In the genomic region with DNA sequence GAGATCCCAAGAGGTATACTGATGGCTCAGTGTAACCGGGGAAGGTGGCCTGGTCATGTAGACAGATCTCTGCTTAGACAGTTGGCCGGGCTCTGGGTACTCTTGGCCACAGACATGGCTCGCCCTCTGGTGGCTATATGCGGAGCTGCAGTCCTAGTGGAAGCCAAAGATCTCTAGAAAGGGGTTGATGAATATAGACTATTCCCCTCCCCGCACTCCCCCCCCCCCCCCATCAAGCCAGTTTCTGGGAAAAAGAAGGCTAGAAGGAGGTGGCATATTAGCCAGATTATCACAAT, we compare ENCODE assay signal across 8 mouse cellular contexts. TPM values are rescaled to one million over a fixed set of nuclear protein-coding genes. Genes with fewer than 3 reads are reported as not detected.
A peak's percentile ranks its signal among the peaks of the same experiment; 100 is the strongest.
DNase-seq lines count a peak whose midpoint lies in the region; TF ChIP-seq lines count a peak whose summit lies in the region.

No protein-coding gene starts in this region.

- peak; percentile 82 for TF ChIP-seq CTCF in lung, adult 2 months (IDR thresholded peaks at IDR 0.05; ENCODE audit: insufficient read depth, low read length)

- under 1% methylated on average over 5 of the region's 5 CpGs for WGBS in lung, adult 2 months

- peak; percentile 84 to 86 for DNase-seq in B cell, adult 2 months
- peak; percentile 89 for DNase-seq in NIH3T3 (ENCODE audit: low read depth)
- DNase-seq in cerebellum, adult 9-11 months: peak; percentile 65
- DNase-seq in heart, adult 18-20 months: peak; percentile 89 to 93
- DNase-seq in kidney, adult 9 months: peak; percentile 87
- DNase-seq in lung, adult 2 months: peak; percentile 76
- DNase-seq in retina, postnatal 1 day: peak; percentile 85
- peak; percentile 83 for DNase-seq in thymus, postnatal 4 days

- H3K4me3 ChIP-seq in lung, adult 2 months (replicated peaks; ENCODE audit: extremely low read depth, low read depth, low read length): no peak overlapping the region

- no peak for TF ChIP-seq POLR2A in lung, adult 2 months (IDR thresholded peaks at IDR 0.05; ENCODE audit: borderline replicate concordance, extremely low read depth, low read depth, low read length)

- H3K4me1 ChIP-seq in lung, adult 2 months (ENCODE audit: control insufficient read depth, insufficient read depth, low read length): peaks cover 9% of the 10 kb centered on the region; the same call in 1 of the 2 replicates

RNA-seq across cellular contexts. Expression of gene Rtn4rl2, which starts 3.5 kb away (rescaled TPM):
- 1 to 10 TPM; 3.0 to 3.5 TPM for total RNA-seq in heart, adult 18-20 months (2021)
- 2.7 and 9.7 TPM in 2 replicates for polyA plus RNA-seq in lung, adult 2 months (2012; rRNA removed)

RNA-seq across cellular contexts. Expression of gene Slc43a3, which starts 46.4 kb away (rescaled TPM):
- 10 to 100 TPM; 65.4 to 72.8 TPM for total RNA-seq in heart, adult 18-20 months (2021)
- 325 and 376 TPM in 2 replicates for polyA plus RNA-seq in lung, adult 2 months (2012; rRNA removed)

RNA-seq across cellular contexts. Expression of gene Slc43a1, which starts 51.3 kb away (rescaled TPM):
- 1 to 10 TPM; 2.6 to 3.3 TPM for total RNA-seq in heart, adult 18-20 months (2021)
- 3.9 and 7.5 TPM in 2 replicates for polyA plus RNA-seq in lung, adult 2 months (2012; rRNA removed)
